Mouse (Mus musculus) MEL (cell line): ENCODE data around the gene Hspa2. TPM values are rescaled to one million over a fixed set of nuclear protein-coding genes. Genes with fewer than 3 reads are reported as not detected.

Experiments used
- DNase-seq: peaks from one replicate; pipeline ENCODE4 v3.0.0; 2011; ENCODE audit warnings: low read depth, low spot score
- H3K27ac ChIP-seq: 2 replicates; pipeline ENCODE4 v1.5.1; 2012; ENCODE audit warnings: low read depth, mild to moderate bottlenecking, control low read depth, low read length, moderate library complexity; ENCODE audit not compliant: control insufficient read depth
- H3K27me3 ChIP-seq, 2 experiments: fragments of 150-350 bp in 1 of 2; sonication (generic) in 1 of 2; 2 replicates each; pipeline ENCODE4 v1.6.1; 2012; ENCODE audit warnings: low read length in 2 of 2, mild to moderate bottlenecking in 2 of 2, improper control_type of control experiment in 1 of 2, moderate library complexity in 1 of 2; ENCODE audit not compliant: insufficient read depth in 2 of 2, control insufficient read depth in 1 of 2
- H3K36me3 ChIP-seq, 2 experiments: 2 replicates each; pipeline ENCODE4 v1.6.1; 2012 to 2014; ENCODE audit warnings: low read length in 2 of 2, improper control_type of control experiment in 1 of 2, inconsistent platforms in 1 of 2, mild to moderate bottlenecking in 1 of 2; ENCODE audit not compliant: insufficient read depth in 2 of 2, control insufficient read depth in 1 of 2
- H3K4me1 ChIP-seq, 2 experiments: fragments of 150-350 bp in 1 of 2; sonication (generic) in 1 of 2; 2 replicates each; pipeline ENCODE4 v1.6.1; 2012; ENCODE audit warnings: low read length in 2 of 2, improper control_type of control experiment in 1 of 2, mild to moderate bottlenecking in 1 of 2; ENCODE audit not compliant: insufficient read depth in 2 of 2, control insufficient read depth in 1 of 2
- H3K4me3 ChIP-seq, 2 experiments: fragments of 150-350 bp in 1 of 2; sonication (generic) in 1 of 2; 2 replicates each; pipeline ENCODE4 v1.5.1; 2012; ENCODE audit warnings: low read depth in 2 of 2, low read length in 2 of 2, mild to moderate bottlenecking in 2 of 2, moderate library complexity in 2 of 2, control low read depth in 1 of 2, improper control_type of control experiment in 1 of 2; ENCODE audit not compliant: control insufficient read depth in 1 of 2, insufficient read depth in 1 of 2
- H3K79me2 ChIP-seq: 2 replicates; pipeline ENCODE4 v1.6.1; 2012; ENCODE audit warnings: mild to moderate bottlenecking, low read length, moderate library complexity; ENCODE audit not compliant: control insufficient read depth, poor library complexity, insufficient read depth
- H3K9ac ChIP-seq: 2 replicates; pipeline ENCODE4 v1.6.1; 2012; ENCODE audit warnings: low read depth, mild to moderate bottlenecking, control low read depth, low read length, moderate library complexity; ENCODE audit not compliant: control insufficient read depth, poor library complexity, severe bottlenecking
- H3K9me3 ChIP-seq: fragments of 150-350 bp; sonication (generic); replicated peaks from 2 replicates; pipeline ENCODE4 v1.6.1; 2012; ENCODE audit warnings: mild to moderate bottlenecking, low read length, improper control_type of control experiment, moderate library complexity; ENCODE audit not compliant: insufficient read depth
- CHD2 ChIP-seq: IDR thresholded peaks from 2 replicates; pipeline ENCODE4 v1.6.1; 2011; ENCODE audit warnings: low read length, improper control_type of control experiment
- CTCF ChIP-seq, 3 experiments: IDR thresholded peaks in 2 of 3; conservative IDR thresholded peaks in 1 of 3; 2 replicates each; pipeline ENCODE4 v1.5.1; 2011 to 2012; ENCODE audit warnings: low read length in 3 of 3, low read depth in 2 of 3, mild to moderate bottlenecking in 2 of 3, improper control_type of control experiment in 1 of 3, inconsistent platforms in 1 of 3, mixed read lengths in 1 of 3, moderate library complexity in 1 of 3; ENCODE audit not compliant: control insufficient read depth in 1 of 3, insufficient read depth in 1 of 3, poor library complexity in 1 of 3, severe bottlenecking in 1 of 3
- EP300 ChIP-seq, 2 experiments: IDR thresholded peaks; 2 replicates each; pipeline ENCODE4 v1.6.1; 2011; ENCODE audit warnings: improper control_type of control experiment in 2 of 2, low read length in 2 of 2, low read depth in 1 of 2, mild to moderate bottlenecking in 1 of 2
- ETS1 ChIP-seq: IDR thresholded peaks from 2 replicates; pipeline ENCODE4 v1.6.1; 2012; ENCODE audit warnings: low read depth, mild to moderate bottlenecking, inconsistent platforms, low read length, improper control_type of control experiment, moderate library complexity
- GATA1 ChIP-seq: IDR thresholded peaks from 2 replicates; pipeline ENCODE4 v1.6.1; 2011; ENCODE audit warnings: low read depth, low read length, improper control_type of control experiment
- JUND ChIP-seq: IDR thresholded peaks from 2 replicates; pipeline ENCODE4 v1.6.1; 2011; ENCODE audit warnings: low read depth, mild to moderate bottlenecking, improper control_type of control experiment, low read length
- MAFK ChIP-seq: IDR thresholded peaks from 2 replicates; pipeline ENCODE4 v1.6.1; 2011; ENCODE audit warnings: low read depth, mild to moderate bottlenecking, low read length, improper control_type of control experiment, borderline replicate concordance
- MAZ ChIP-seq: IDR thresholded peaks from 2 replicates; pipeline ENCODE4 v1.6.1; 2012; ENCODE audit warnings: low read depth, mild to moderate bottlenecking, inconsistent platforms, low read length, improper control_type of control experiment
- MEF2A ChIP-seq: IDR thresholded peaks from 2 replicates; pipeline ENCODE4 v1.6.1; 2014; ENCODE audit warnings: low read depth, mild to moderate bottlenecking, inconsistent platforms, low read length, improper control_type of control experiment; ENCODE audit not compliant: poor library complexity, insufficient replicate concordance, severe bottlenecking; ENCODE audit errors: extremely low read depth
- MXI1 ChIP-seq: IDR thresholded peaks from 2 replicates; pipeline ENCODE4 v1.6.1; 2011; ENCODE audit warnings: mild to moderate bottlenecking, low read depth, low read length, improper control_type of control experiment
- MYB ChIP-seq: IDR thresholded peaks from 2 replicates; pipeline ENCODE4 v1.6.1; 2011; ENCODE audit warnings: mild to moderate bottlenecking, low read depth, low read length, improper control_type of control experiment
- MYC ChIP-seq: IDR thresholded peaks from 2 replicates; pipeline ENCODE4 v1.6.1; 2011; ENCODE audit warnings: low read depth, mild to moderate bottlenecking, low read length, improper control_type of control experiment, moderate library complexity
- POLR2A ChIP-seq, 2 experiments: IDR thresholded peaks; 2 replicates each; pipeline ENCODE4 v1.6.1; 2011 to 2012; ENCODE audit warnings: low read length in 2 of 2, mild to moderate bottlenecking in 2 of 2, control low read depth in 1 of 2, improper control_type of control experiment in 1 of 2, low read depth in 1 of 2, moderate library complexity in 1 of 2; ENCODE audit not compliant: control insufficient read depth in 1 of 2, insufficient read depth in 1 of 2, poor library complexity in 1 of 2
- RCOR1 ChIP-seq: IDR thresholded peaks from 2 replicates; pipeline ENCODE4 v1.6.1; 2012; ENCODE audit warnings: low read depth, mild to moderate bottlenecking, inconsistent platforms, low read length, improper control_type of control experiment
- SIN3A ChIP-seq: IDR thresholded peaks from 2 replicates; pipeline ENCODE4 v1.6.1; 2012; ENCODE audit warnings: low read length, improper control_type of control experiment, inconsistent platforms
- SMC3 ChIP-seq: IDR thresholded peaks from 2 replicates; pipeline ENCODE4 v1.6.1; 2011; ENCODE audit warnings: low read depth, low read length, improper control_type of control experiment
- TAL1 ChIP-seq: IDR thresholded peaks from 2 replicates; pipeline ENCODE4 v1.6.1; 2012; ENCODE audit warnings: mild to moderate bottlenecking, inconsistent platforms, low read length, moderate library complexity, mixed read lengths
- TCF12 ChIP-seq: IDR thresholded peaks from 2 replicates; pipeline ENCODE4 v1.6.1; 2014; ENCODE audit warnings: low read depth, mild to moderate bottlenecking, inconsistent platforms, low read length, improper control_type of control experiment, moderate library complexity
- USF1 ChIP-seq: IDR thresholded peaks from 2 replicates; pipeline ENCODE4 v1.6.1; 2014; ENCODE audit warnings: low read depth, mild to moderate bottlenecking, inconsistent platforms, low read length, improper control_type of control experiment, moderate library complexity
- ZC3H11A ChIP-seq: IDR thresholded peaks from 2 replicates; pipeline ENCODE4 v1.6.1; 2012; ENCODE audit warnings: low read depth, mild to moderate bottlenecking, inconsistent platforms, low read length, improper control_type of control experiment
- ZKSCAN1 ChIP-seq: IDR thresholded peaks from 2 replicates; pipeline ENCODE4 v1.6.1; 2012; ENCODE audit warnings: low read depth, mild to moderate bottlenecking, inconsistent platforms, low read length, improper control_type of control experiment, moderate library complexity
- ZNF384 ChIP-seq: IDR thresholded peaks from 2 replicates; pipeline ENCODE4 v1.6.1; 2012; ENCODE audit warnings: low read depth, mild to moderate bottlenecking, inconsistent platforms, low read length, improper control_type of control experiment
- polyA plus RNA-seq, 2 experiments: library from polyadenylated mRNA; stranded (reverse) in 1 of 2; unstranded in 1 of 2; fragments of >175 nt in 1 of 2; fragments of >200 nt in 1 of 2; gene quantifications; 2 replicates each; pipeline versions ENCODE4 v1.2.1 to v1.2.4; 2012; ENCODE audit warnings: low replicate concordance in 2 of 2, low read depth in 1 of 2; ENCODE audit not compliant: insufficient read length in 2 of 2, insufficient read depth in 1 of 2, missing spikeins in 1 of 2
- total RNA-seq: library from RNA; depleted of rRNA; stranded (reverse); fragments of 300-350 nt; gene quantifications from 2 replicates; pipeline ENCODE4 v1.2.3, GENCODE M21; 2012

Hspa2 gene
- total and polyA plus RNA-seq, 3 experiments: 6.6 to 9.3 TPM; not detected in 1

- Histone ChIP-seq H3K79me2 (peaks cover 40% of the 10 kb centered on the region), H3K27ac (no peak overlapping the region), H3K9ac (no peak overlapping the region), H3K9me3 (no peaks in the 10 kb centered on the region), H3K36me3 (peaks cover 24 to 42% of the 10 kb centered on the region in 2 experiments), H3K4me3 (no peak overlapping the region), H3K4me1 (peaks cover 8 to 11% of the 10 kb centered on the region in 2 experiments; a peak in 3 of 4 replicates), H3K27me3 (no peaks in the 10 kb centered on the region)
- no peak for TF ChIP-seq ZC3H11A
- TF ChIP-seq TCF12: no peak
- no peak for TF ChIP-seq MXI1
- no peak for TF ChIP-seq CHD2
- TF ChIP-seq ZKSCAN1: no peak
- TF ChIP-seq JUND: no peak
- TF ChIP-seq TAL1: no peak
- TF ChIP-seq MYC: no peak
- no peak for DNase-seq
Observed at GRCm38 (mm10) chr12:76385342-76385741, 18.6 kb upstream of the Hspa2 start.

DNA sequence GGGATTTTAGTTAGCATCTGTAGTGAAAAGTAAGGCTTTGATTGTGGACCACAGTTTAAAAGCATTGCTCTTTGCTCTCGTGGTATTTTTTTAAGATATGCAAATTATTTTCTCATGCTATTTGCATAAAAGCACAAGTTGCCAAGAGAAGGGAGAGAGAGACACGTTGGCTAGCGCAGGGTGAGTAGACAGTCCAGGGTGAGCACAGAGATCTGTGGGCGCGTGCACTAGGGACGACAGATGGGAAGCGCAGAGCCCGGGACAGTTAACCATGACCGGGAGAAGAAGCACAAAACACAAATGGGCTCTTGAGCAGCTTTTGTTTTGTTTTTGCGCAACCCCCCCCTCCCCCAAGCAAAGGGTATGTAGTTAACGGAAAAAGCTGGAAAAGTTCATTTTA, 15.2 kb upstream of the Hspa2 start:
- H3K9ac ChIP-seq: no peak overlapping the region
- DNase-seq: peak; percentile 21
- TF ChIP-seq ZNF384 (peak; percentile 22; the same call in 1 of the 2 replicates), MYB (no peak)
- H3K9me3 ChIP-seq: no peaks in the 10 kb centered on the region
- H3K36me3 ChIP-seq: peaks cover 32 to 45% of the 10 kb centered on the region in 2 experiments
- H3K27me3 ChIP-seq: no peaks in the 10 kb centered on the region
- H3K79me2 ChIP-seq: peaks cover 21% of the 10 kb centered on the region
- no peak overlapping the region for H3K4me3 ChIP-seq
- peaks cover 17 to 23% of the 10 kb centered on the region in 2 experiments for H3K4me1 ChIP-seq
- no peak overlapping the region for H3K27ac ChIP-seq

DNA sequence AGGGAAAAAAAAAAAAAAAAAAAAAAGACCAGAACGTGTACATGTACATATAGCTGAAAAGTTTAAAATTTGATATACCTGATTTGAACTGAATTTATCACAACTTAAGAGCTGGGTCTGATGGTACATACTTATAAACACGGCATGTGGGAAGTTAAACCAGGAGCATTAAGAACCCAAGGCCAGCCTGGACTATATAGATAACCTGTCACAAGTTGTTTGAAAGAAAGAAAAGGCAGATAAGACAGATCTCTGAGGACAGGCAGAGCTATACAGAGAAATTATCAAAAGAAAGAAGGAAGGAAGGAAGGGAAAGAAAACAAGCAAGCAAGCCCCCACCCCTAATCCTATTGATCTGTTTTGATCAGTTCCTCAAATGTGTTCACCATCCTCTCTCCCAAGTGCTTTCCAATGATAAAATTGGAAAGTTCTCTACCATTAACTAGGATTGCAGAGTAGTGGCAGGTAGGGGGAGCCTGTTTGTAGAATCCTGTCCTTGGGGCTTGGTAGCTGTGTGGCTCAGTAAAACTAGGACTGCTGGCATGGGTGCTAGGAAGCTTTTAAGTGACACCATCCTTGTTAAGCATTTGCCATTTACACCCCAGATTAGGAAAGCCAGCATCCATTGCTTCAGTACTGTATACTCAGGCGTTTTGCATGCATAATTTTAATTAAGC, 12.2 kb upstream of the Hspa2 start:
- no peak overlapping the region for H3K27ac ChIP-seq
- no peak overlapping the region for H3K9ac ChIP-seq
- no peaks in the 10 kb centered on the region for H3K9me3 ChIP-seq
- H3K79me2 ChIP-seq: peaks cover 4% of the 10 kb centered on the region; the same call in 1 of the 2 replicates
- DNase-seq: peak; percentile 67
- TF ChIP-seq CTCF (IDR thresholded peaks at IDR 0.05 in 2 of 3, conservative IDR thresholded peaks at IDR 0.05 in 1 of 3; ENCODE audit: control insufficient read depth in 1 of 3, insufficient read depth in 1 of 3, low read depth in 2 of 3, low read length in 3 of 3, poor library complexity in 1 of 3, severe bottlenecking in 1 of 3): peak in 1 of 3 experiments; percentile 1; a peak in 1 of 6 replicates
- no peak for TF ChIP-seq MEF2A
- 0 out of 2 replicates have a peak, but pooled peaks have one; percentile 28 for TF ChIP-seq MXI1
- TF ChIP-seq MAFK: no peak
- TF ChIP-seq MYB: no peak
- TF ChIP-seq POLR2A (IDR thresholded peaks at IDR 0.05; ENCODE audit: control insufficient read depth in 1 of 2, insufficient read depth in 1 of 2, low read depth in 1 of 2, low read length in 2 of 2, poor library complexity in 1 of 2): peak in 1 of 2 experiments; percentile 14; a peak in 1 of 4 replicates
- TF ChIP-seq SIN3A: peak; percentile 44; the same call in 1 of the 2 replicates
- TF ChIP-seq SMC3: no peak
- peak; percentile 31; the same call in 1 of the 2 replicates for TF ChIP-seq MAZ
- TF ChIP-seq MYC: 0 out of 2 replicates have a peak, but pooled peaks have one; percentile 45
- TF ChIP-seq ZC3H11A: no peak
- TF ChIP-seq TAL1: peak; percentile 79
- peak; percentile 79 for TF ChIP-seq ZNF384
- peak; percentile 90 for TF ChIP-seq GATA1
- peak; percentile 95 for TF ChIP-seq TCF12
- peak; percentile 92 to 93 for TF ChIP-seq EP300 (IDR thresholded peaks at IDR 0.05; ENCODE audit: low read depth in 1 of 2, low read length in 2 of 2)
- TF ChIP-seq ETS1: peak; percentile 75
- peak; percentile 57; the same call in 1 of the 2 replicates for TF ChIP-seq RCOR1
- no peak for TF ChIP-seq USF1
- TF ChIP-seq, all 39 proteins: peak for 13
- Histone ChIP-seq H3K4me1 (peaks cover 17 to 23% of the 10 kb centered on the region in 2 experiments), H3K4me3 (no peak overlapping the region), H3K36me3 (peaks cover 19 to 43% of the 10 kb centered on the region in 2 experiments), H3K27me3 (no peaks in the 10 kb centered on the region)
